Mouse (Mus musculus): Measurements from ENCODE around the gene Sycp3. TPM values are rescaled to one million over a fixed set of nuclear protein-coding genes. Genes with fewer than 3 reads are reported as not detected.
"Not testable (repeated sequence)": the region's sequence is repeated elsewhere in the genome, so short reads cannot be mapped to it uniquely, and the experiment has no call there.

The Sycp3 gene
- polyA plus RNA-seq, 1 experiment from 2014 or later, result 0.39 TPM

DNA sequence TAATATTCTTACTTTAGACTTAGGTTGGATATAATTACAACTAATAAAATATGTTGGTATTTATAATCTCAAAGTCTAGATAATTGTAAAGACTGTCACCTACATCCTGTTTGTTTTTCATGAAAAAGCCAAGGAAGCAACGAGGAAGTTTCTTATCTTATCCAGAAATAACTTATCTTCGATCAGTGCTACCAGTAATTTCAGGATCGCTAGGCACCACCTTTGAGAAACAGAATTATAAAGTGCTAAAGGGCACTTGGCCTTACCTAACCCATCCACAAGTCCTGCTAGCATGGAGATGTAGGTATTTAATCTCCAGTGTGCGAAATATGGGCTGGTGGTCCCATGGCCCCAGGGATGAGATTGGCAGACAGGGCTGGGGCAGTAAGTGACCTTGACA lies 43.5 kb downstream of the Sycp3 start:
- Histone ChIP-seq H3K36me3 (no peaks in the 10 kb centered on the region), H3K4me1 (replicated peaks) (0 out of 2 replicates have a peak, but pooled peaks cover 5% of the 10 kb centered on the region), H3K27ac (peak overlapping the region; percentile 84), H3K4me3 (replicated peaks) (peak overlapping the region; percentile 81), H3K4me2 (replicated peaks) (peak overlapping the region; percentile 76), H3K9me3 (no peaks in the 10 kb centered on the region), H3K9ac (peak overlapping the region; percentile 91), H3K27me3 (replicated peaks) (no peaks in the 10 kb centered on the region)
- no peak for ATAC-seq
- 33% methylated on average over 4 of the region's 4 CpGs for WGBS

DNA sequence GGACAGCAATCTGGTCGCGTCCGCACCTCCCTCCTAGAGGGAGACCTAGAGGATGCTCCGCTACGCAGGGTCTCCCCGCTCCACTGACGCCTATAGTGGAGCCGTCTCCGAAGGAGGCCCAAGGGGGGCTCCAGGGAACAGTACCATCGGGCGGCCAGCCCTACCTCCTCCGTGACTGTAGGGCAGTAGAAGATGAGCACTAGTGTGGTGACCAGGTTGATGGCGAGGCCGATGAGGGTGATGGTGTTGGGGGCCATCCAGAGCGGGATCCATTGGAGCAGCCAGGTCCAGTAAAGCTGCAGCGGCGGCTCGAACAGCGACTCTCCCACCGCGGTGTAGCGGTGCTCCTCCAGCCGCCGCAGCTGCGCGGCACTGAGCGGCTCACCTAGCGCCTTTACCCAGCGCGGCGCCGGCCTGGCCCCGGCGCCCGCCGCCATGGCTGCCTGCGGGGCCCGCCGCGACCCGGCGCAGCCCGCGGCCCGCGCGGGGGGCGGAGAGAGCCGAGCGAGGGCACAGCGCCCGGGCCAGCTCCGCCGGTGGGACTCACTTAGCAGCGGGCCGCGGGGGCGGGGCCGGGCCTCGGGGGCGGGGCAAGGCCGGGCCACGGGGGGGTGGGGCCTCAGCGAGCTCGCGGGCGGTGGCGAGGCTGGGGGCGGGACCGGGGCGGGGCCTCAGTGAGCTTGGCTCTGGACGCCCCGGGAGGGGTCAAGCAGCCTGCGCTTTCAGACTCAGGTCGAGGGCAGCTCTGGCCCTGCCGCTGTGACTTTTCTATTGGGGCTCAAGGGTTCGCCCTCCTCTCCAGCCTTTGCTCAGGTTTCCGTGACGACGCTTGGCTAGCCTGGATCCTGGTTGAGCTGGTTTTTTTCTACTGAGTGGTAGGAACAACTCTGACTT lies 44.3 kb downstream of the Sycp3 start, which contains the start of gene Chpt1:
TSS of gene Chpt1 (minus strand) at position 653 of the 894 bp plus-strand sequence.
- Histone ChIP-seq H3K27me3 (replicated peaks) (no peaks in the 10 kb centered on the region), H3K4me2 (replicated peaks) (peak within 1 kb of the TSS; percentile 76), H3K9ac (peak within 1 kb of the TSS; percentile 91), H3K9me3 (no peaks in the 10 kb centered on the region), H3K36me3 (no peaks in the 10 kb centered on the region), H3K4me3 (replicated peaks) (peak within 1 kb of the TSS; percentile 81), H3K4me1 (replicated peaks) (0 out of 2 replicates have a peak, but pooled peaks cover 5% of the 10 kb centered on the region), H3K27ac (peak within 1 kb of the TSS; percentile 84)
- WGBS, result under 1% methylated on average over 68 of the region's 80 CpGs
- peak; percentile 91 for ATAC-seq

DNA sequence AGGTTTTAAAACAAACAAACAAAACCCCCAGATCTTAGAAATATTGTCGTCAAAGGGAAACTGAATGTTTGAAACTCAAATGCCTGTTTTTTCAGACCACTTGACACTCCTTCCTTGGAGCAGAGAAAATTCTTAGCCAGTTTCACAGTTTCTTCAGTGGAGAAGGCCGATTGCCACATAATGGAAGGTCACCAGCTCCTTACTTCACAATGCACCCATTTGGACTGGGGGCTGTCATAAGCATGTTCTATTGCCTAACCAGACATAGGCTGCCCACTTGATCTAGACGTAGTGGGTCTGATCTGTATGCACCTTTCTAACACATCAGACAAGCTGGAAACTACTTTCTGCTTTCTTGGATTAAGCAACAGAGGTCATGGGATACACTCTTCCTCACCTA lies 45.1 kb downstream of the Sycp3 start:
- H3K4me3 ChIP-seq (replicated peaks), result peak overlapping the region; percentile 81; the same call in 1 of the 2 replicates
- no peaks in the 10 kb centered on the region for H3K9me3 ChIP-seq
- H3K9ac ChIP-seq, result 0 out of 2 replicates have a peak overlapping the region, but pooled peaks have one; percentile 33
- H3K4me1 ChIP-seq (replicated peaks), result 0 out of 2 replicates have a peak, but pooled peaks cover 5% of the 10 kb centered on the region
- no peaks in the 10 kb centered on the region for H3K27me3 ChIP-seq (replicated peaks)
- no peak for ATAC-seq
- 42% methylated on average over 3 of the region's 3 CpGs for WGBS
- peak overlapping the region; percentile 51 for H3K27ac ChIP-seq
- H3K36me3 ChIP-seq, result no peaks in the 10 kb centered on the region
- H3K4me2 ChIP-seq (replicated peaks), result peak overlapping the region; percentile 76

DNA sequence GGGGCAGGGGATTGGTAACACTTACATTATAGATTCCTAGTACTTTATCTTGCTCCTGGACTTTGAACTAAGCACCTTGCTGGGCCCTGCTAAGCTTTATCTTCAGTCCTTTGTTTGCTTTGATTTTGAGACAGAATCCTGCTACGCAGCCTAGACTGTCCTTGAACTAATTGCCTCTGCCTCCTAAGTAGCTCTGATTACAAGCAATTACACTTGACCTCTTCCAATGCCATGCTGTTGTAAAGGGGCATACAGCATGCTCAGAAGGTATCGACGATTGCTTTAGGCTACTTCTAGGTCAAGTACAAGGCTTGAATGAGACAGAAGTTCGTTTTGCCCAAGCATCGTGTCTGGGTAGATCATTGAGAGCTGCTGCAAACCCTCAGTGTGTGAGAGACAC lies 45.9 kb downstream of the Sycp3 start:
- ATAC-seq, result peak; percentile 57
- H3K4me3 ChIP-seq (replicated peaks), result no peak overlapping the region
- peak overlapping the region; percentile 82 for H3K27ac ChIP-seq
- no peaks in the 10 kb centered on the region for H3K9me3 ChIP-seq
- no peaks in the 10 kb centered on the region for H3K36me3 ChIP-seq
- no peaks in the 10 kb centered on the region for H3K27me3 ChIP-seq (replicated peaks)
- H3K4me2 ChIP-seq (replicated peaks), result no peak overlapping the region
- no peak overlapping the region for H3K9ac ChIP-seq
- 47% methylated on average over 5 of the region's 5 CpGs for WGBS
- H3K4me1 ChIP-seq (replicated peaks), result 0 out of 2 replicates have a peak, but pooled peaks cover 5% of the 10 kb centered on the region

DNA sequence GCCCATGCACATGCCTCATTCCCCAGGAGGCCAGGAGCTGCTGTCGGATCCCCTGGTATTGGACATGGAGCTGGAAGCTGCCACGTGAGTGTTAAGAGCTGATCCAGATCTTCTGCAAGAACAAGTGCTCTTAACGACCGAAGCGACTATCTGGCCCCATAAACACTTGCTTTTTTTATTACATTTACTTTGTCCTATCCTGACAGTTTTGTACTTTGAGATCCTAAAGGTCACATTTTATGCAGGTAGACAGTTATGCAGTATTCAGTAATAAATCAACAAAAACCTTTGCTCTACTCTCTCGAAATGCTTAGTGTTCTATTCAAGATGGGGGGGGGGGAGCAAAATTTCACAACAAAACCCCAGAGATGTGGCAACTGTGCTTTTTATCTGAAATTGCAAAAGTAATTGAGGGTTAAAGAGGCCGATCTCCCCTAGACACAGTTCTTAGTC lies 48.3 kb downstream of the Sycp3 start:
- no peak overlapping the region for H3K4me2 ChIP-seq (replicated peaks)
- ATAC-seq, result peak; percentile 10; the same call in 1 of the 2 replicates
- 0 out of 2 replicates have a peak, but pooled peaks cover 8% of the 10 kb centered on the region for H3K4me1 ChIP-seq (replicated peaks)
- no peak overlapping the region for H3K4me3 ChIP-seq (replicated peaks)
- 37% methylated on average over 7 of the region's 7 CpGs for WGBS
- H3K36me3 ChIP-seq, result no peaks in the 10 kb centered on the region
- H3K27ac ChIP-seq, result no peak overlapping the region
- no peak overlapping the region for H3K9ac ChIP-seq
- H3K27me3 ChIP-seq (replicated peaks), result no peaks in the 10 kb centered on the region
- no peaks in the 10 kb centered on the region for H3K9me3 ChIP-seq

DNA sequence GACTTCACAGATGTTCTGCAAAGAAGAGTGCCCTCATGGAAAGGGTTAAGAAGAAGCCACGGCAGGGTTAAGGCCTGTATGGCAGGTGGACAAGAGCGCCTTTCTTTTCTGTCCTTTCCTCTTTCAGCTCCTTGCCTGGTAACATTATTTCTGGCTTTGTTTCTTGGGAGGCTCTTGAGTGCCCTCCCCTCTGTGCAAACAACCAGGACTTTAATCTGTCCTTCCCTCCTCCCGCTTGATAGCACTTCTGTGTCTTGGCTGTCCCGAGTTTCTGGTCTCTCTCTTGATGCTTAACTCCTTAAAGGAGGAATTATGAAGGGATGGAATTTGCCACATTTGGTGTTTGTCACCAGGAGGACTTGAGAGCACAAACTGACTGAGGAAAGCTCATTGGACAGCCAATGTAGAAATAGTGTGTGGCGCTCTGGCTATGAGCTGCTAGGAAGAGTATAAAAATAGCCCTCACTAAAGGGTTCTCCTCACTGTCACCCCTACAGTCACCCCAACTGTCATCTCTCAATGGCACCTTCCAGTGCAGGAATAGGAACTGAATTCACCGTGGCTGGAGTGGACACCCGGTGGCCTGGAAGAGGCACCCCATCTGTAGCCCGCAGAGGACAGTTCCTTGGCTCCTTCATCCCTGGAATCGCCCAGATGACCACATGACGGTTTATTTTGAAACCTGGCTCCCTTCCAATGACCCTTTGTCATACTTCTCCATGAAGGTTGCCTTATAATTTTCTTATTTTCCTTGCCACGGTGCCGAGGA lies 51.3 kb downstream of the Sycp3 start:
- ATAC-seq, result peak; percentile 37; the same call in 1 of the 2 replicates
- WGBS, result 55% methylated on average over 12 of the region's 12 CpGs
- no peak overlapping the region for H3K4me3 ChIP-seq (replicated peaks)
- peak overlapping the region; percentile 61 for H3K27ac ChIP-seq
- H3K4me2 ChIP-seq (replicated peaks), result 0 out of 2 replicates have a peak overlapping the region, but pooled peaks have one; percentile 2
- H3K9ac ChIP-seq, result no peak overlapping the region
- no peaks in the 10 kb centered on the region for H3K27me3 ChIP-seq (replicated peaks)
- no peaks in the 10 kb centered on the region for H3K36me3 ChIP-seq
- H3K9me3 ChIP-seq, result no peaks in the 10 kb centered on the region
- 0 out of 2 replicates have a peak, but pooled peaks cover 4% of the 10 kb centered on the region for H3K4me1 ChIP-seq (replicated peaks)

DNA sequence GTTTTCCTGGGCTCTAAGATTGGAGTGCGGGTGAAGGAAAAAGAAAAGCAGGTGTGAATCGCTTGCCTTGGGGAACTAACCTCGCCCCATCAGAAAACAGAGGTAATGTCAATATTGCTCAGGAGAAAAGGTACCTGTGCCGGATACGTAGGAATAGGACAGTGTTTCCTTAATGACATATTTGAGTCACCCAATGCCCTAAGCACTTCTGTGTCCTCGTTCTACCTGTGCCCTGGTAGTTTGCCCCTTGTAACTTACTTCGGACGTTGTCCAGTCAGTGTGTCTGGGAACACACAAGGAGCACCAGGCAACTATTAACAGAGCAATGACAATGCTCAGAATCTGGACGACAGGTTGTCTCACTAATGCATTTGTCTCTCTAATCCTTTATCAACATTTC lies 52.0 kb downstream of the Sycp3 start:
- WGBS, result 69% methylated on average over 9 of the region's 9 CpGs
- no peaks in the 10 kb centered on the region for H3K36me3 ChIP-seq
- H3K4me3 ChIP-seq (replicated peaks), result no peak overlapping the region
- no peaks in the 10 kb centered on the region for H3K27me3 ChIP-seq (replicated peaks)
- no peak overlapping the region for H3K9ac ChIP-seq
- 0 out of 2 replicates have a peak, but pooled peaks cover 4% of the 10 kb centered on the region for H3K4me1 ChIP-seq (replicated peaks)
- no peak overlapping the region for H3K27ac ChIP-seq
- no peaks in the 10 kb centered on the region for H3K9me3 ChIP-seq
- ATAC-seq, result peak; percentile 27; the same call in 1 of the 2 replicates
- no peak overlapping the region for H3K4me2 ChIP-seq (replicated peaks)

DNA sequence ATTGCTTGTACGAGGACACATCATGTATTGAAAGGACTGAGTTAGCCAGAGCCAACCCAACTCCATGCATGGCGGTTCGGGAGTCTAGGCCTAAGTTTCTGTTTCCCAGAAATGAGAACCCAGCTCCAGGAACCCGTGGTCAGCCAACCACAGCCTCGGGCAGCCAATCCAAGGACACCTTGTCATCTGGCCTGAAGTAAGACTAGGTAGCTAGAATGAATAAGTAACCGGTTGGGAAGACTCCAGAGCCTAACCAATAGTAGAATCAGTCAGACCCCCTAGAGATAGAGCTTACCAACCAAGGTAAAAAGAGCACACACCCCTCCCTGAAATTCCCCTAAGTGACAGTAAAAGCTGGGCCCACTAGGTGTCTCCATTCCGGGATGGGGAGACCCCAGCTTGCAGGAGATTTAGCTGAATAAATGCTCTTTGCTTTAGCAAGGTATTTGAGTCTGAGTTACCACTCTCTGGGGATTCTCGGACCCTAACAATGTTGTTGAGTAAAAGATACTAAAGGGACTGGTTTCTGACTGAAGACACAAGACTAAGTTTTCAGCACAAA lies 54.3 kb downstream of the Sycp3 start:
- H3K9ac ChIP-seq, result no peak overlapping the region
- H3K27me3 ChIP-seq (replicated peaks), result no peaks in the 10 kb centered on the region
- no peak overlapping the region for H3K4me2 ChIP-seq (replicated peaks)
- H3K9me3 ChIP-seq, result no peaks in the 10 kb centered on the region
- no peak overlapping the region for H3K4me3 ChIP-seq (replicated peaks)
- H3K36me3 ChIP-seq, result no peaks in the 10 kb centered on the region
- no peak overlapping the region for H3K27ac ChIP-seq
- 77% methylated on average over 8 of the region's 8 CpGs for WGBS
- H3K4me1 ChIP-seq (replicated peaks), result 0 out of 2 replicates have a peak, but pooled peaks cover 4% of the 10 kb centered on the region
- no peak for ATAC-seq

DNA sequence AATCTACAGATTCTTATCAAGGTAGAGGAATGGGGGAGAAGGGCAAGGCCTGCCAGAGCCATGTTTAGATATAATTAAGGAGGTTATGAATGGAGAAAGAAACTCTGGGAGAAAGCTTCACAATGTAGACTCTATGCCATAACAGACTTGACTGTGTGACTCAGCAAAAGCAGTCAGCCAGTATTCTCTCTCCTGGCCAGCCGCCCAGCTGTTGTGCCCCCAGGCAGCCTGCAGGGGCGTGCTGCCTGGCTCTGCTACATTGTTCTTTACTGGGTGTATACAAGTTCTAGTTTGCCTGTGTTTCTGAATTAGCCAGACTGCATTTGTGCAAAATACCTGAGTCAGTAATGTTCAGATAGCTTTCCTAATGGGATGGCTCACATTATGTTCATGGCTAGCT lies 55.1 kb downstream of the Sycp3 start:
- Histone ChIP-seq H3K27ac (no peak overlapping the region), H3K27me3 (replicated peaks) (no peaks in the 10 kb centered on the region), H3K4me1 (replicated peaks) (0 out of 2 replicates have a peak, but pooled peaks cover 4% of the 10 kb centered on the region), H3K36me3 (no peaks in the 10 kb centered on the region), H3K4me3 (replicated peaks) (no peak overlapping the region), H3K9me3 (no peaks in the 10 kb centered on the region), H3K9ac (no peak overlapping the region), H3K4me2 (replicated peaks) (no peak overlapping the region)
- peak; percentile 50; the same call in 1 of the 2 replicates for ATAC-seq
- WGBS, result 70% methylated on average over 2 of the region's 2 CpGs

DNA sequence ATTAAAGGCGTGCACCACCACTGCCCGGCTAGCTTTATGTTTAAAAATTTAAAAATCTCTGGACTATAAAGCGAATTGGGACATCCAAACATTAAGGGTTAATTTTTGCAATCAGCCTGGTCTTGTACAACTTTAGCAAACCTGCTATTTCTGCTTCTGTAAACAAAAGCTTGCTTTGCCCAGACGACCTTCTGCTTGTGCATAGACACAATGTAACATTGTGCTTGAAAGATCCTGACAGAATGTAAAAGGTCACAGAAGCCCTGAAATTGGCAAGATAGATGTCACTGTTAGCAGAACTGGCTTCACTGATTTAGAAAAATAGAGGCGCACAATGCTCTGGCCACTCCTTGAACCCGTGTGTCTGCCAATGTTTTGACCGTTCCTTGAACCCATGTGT lies 55.7 kb downstream of the Sycp3 start:
- 79% methylated on average over 7 of the region's 7 CpGs for WGBS
- ATAC-seq; H3K4me3 ChIP-seq (replicated peaks); H3K4me2 ChIP-seq (replicated peaks); H3K36me3 ChIP-seq; H3K9me3 ChIP-seq; H3K4me1 ChIP-seq (replicated peaks); H3K9ac ChIP-seq; H3K27me3 ChIP-seq (replicated peaks); H3K27ac ChIP-seq: not testable (repeated sequence)

DNA sequence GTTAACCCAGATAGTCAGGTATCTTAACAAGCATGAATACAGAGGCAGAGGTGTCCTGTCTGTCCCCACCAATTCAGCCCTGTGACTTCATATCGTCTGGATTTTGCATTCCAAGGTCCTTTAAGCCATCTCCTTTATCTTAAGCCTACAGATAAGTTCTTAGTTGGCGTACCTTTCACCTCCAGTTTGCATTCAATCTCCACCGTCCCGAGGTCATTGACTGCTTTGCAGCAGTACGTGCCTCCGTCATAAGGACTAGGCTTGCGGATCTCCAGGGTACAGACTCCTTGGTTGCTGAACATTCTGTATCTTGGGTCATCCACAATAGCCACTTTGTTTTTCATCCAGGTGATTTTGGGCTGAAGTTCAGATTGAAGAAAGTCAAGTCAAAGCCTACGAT lies 63.4 kb downstream of the Sycp3 start:
- 0 out of 2 replicates have a peak overlapping the region, but pooled peaks have one; percentile 42 for H3K27ac ChIP-seq
- no peaks in the 10 kb centered on the region for H3K36me3 ChIP-seq
- H3K4me1 ChIP-seq (replicated peaks), result no peaks in the 10 kb centered on the region
- no peak overlapping the region for H3K9ac ChIP-seq
- no peaks in the 10 kb centered on the region for H3K9me3 ChIP-seq
- H3K27me3 ChIP-seq (replicated peaks), result no peaks in the 10 kb centered on the region
- 65% methylated on average over 8 of the region's 8 CpGs for WGBS
- H3K4me2 ChIP-seq (replicated peaks), result no peak overlapping the region
- peak; percentile 92 for ATAC-seq
- no peak overlapping the region for H3K4me3 ChIP-seq (replicated peaks)
